In the genomic region with DNA sequence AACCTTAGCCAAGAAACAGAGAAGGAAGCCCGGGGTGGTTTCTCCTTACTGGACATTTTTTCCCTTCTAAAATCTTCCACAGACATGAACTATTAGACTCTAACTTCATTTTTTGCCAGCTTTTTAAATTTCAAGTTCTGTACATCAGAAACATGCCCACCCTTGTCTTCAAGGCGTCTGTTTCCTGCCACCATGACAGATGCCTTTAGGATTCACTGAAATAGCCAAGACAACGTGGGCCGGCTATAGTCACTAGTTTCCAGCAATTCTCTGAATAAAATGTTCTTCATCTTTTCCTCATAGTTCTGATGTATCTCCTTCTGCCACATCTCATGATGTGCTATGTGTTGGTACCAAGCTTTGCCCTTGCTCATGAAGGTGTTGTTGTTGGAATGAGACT, we compare ENCODE assay signal across 26 mouse cellular contexts.
A peak's percentile ranks its signal among the peaks of the same experiment; 100 is the strongest.
DNase-seq lines count a peak whose midpoint lies in the region; ATAC-seq lines count a peak whose summit lies in the region.
"Had no signal": no experiment of that assay in that cellular context is flagged by ENCODE, and none has a peak within 500 bp of the region (broad histone marks: within the 10 kb centered on the region; RNA-seq: fewer than 3 reads in every experiment).

No protein-coding gene starts in this region.

- H3K9me3 ChIP-seq in neural tube, embryonic 15.5 days (replicated peaks): no peaks in the 10 kb centered on the region
- H3K9me3 ChIP-seq: forebrain, embryonic 13.5 days; heart, embryonic 12.5 days; hindbrain, embryonic 13.5 days; stomach, embryonic 15.5 days had no signal

- peaks cover 3% of the 10 kb centered on the region; the same call in 1 of the 2 replicates for H3K4me1 ChIP-seq in neural tube, embryonic 15.5 days
- H3K4me1 ChIP-seq: forebrain, embryonic 13.5 days; heart, embryonic 12.5 days; hindbrain, embryonic 13.5 days; stomach, embryonic 15.5 days had no signal

- no peak overlapping the region for H3K27ac ChIP-seq in neural tube, embryonic 15.5 days (replicated peaks)
- H3K27ac ChIP-seq: forebrain, embryonic 13.5 days; hindbrain, embryonic 13.5 days; liver, embryonic 14.5 days; stomach, embryonic 15.5 days had no signal

- no peak overlapping the region for H3K4me3 ChIP-seq in neural tube, embryonic 15.5 days (replicated peaks)
- H3K4me3 ChIP-seq: forebrain, embryonic 13.5 days; heart, embryonic 12.5 days; hindbrain, embryonic 13.5 days; stomach, embryonic 15.5 days had no signal

- no peak overlapping the region for H3K4me2 ChIP-seq in neural tube, embryonic 15.5 days
- H3K4me2 ChIP-seq: forebrain, embryonic 13.5 days; heart, embryonic 12.5 days; hindbrain, embryonic 13.5 days; stomach, embryonic 15.5 days had no signal

- no peaks in the 10 kb centered on the region for H3K36me3 ChIP-seq in neural tube, embryonic 15.5 days
- H3K36me3 ChIP-seq: heart, embryonic 12.5 days; hindbrain, embryonic 13.5 days; stomach, embryonic 15.5 days had no signal

- no peak overlapping the region for H3K9ac ChIP-seq in neural tube, embryonic 15.5 days (replicated peaks)
- H3K9ac ChIP-seq: forebrain, embryonic 13.5 days; heart, embryonic 12.5 days; hindbrain, embryonic 13.5 days; liver, embryonic 14.5 days; stomach, embryonic 15.5 days had no signal

- ATAC-seq in neural tube, embryonic 15.5 days (ENCODE audit: low FRiP score): no peak
- ATAC-seq: forebrain, embryonic 13.5 days; intestine, embryonic 16.5 days had no signal

- 92% methylated on average over 4 of the region's 4 CpGs for WGBS in neural tube, embryonic 15.5 days

- H3K27me3 ChIP-seq in neural tube, embryonic 15.5 days (replicated peaks): no peaks in the 10 kb centered on the region
- H3K27me3 ChIP-seq: forebrain, embryonic 13.5 days; heart, embryonic 12.5 days; hindbrain, embryonic 13.5 days; stomach, embryonic 15.5 days had no signal

- intact Hi-C loops in left cerebral cortex, postnatal 4 days (cut with DNase I): no loop called here
- intact Hi-C loops in left cerebral cortex, postnatal 14 days (cut with DNase I): loop anchor here (10.0 kb wide), 1 partner anchor 449 kb away; the partner anchor contains the start of gene Ptprg

- DNase-seq in left cerebral cortex, adult 11 months (ENCODE audit: low spot score): peak; percentile 18
- no peak for DNase-seq in left cerebral cortex, postnatal 4 days
- DNase-seq in frontal cortex, postnatal 36 days (ENCODE audit: low spot score in 2 of 2): peak; percentile 31 to 61
- DNase-seq in left cerebral cortex, postnatal 14 days (ENCODE audit: low spot score in 2 of 2): peak; percentile 28 to 39
- DNase-seq in telencephalon, adult 2 months (ENCODE audit: low read depth, low spot score): peak; percentile 58
- DNase-seq in heart, adult 18-20 months: no peak
- DNase-seq: adrenal gland, postnatal 25 days; B cell, adult 2 months; cerebellum, adult 8-10 months; cerebellum, postnatal 36 days; heart, postnatal 4 days; kidney, adult 9 months; kidney, postnatal 10 days; liver; lung, adult 2 months; lung, postnatal 10 days; midbrain, embryonic 14.5 days; retina, postnatal 1 day; thymus, postnatal 25 days had no signal

Comparison
In these comparisons a context has a peak if more than half of its experiments do, and no peak if none do; other contexts are left out.
1. DNase-seq: peak in left cerebral cortex, adult 11 months (single experiment), frontal cortex, postnatal 36 days (2 of 2), left cerebral cortex, postnatal 14 days (2 of 2) and telencephalon, adult 2 months (single experiment); none in left cerebral cortex, postnatal 4 days (single experiment) and heart, adult 18-20 months (0 of 2).